Mouse (Mus musculus): ENCODE measurements around the gene Rnf34. TPM values are rescaled to one million over a fixed set of nuclear protein-coding genes. Genes with fewer than 3 reads are reported as not detected.

The Rnf34 gene
- polyA plus RNA-seq, 1 experiment from 2014 or later, result 32.4 TPM

GRCm38 (mm10) chr5:122880241-122880980, 30.6 kb downstream of the Rnf34 start:
- Histone ChIP-seq H3K27me3 (ENCODE audit: control insufficient read depth, insufficient read depth, low read length) (no peaks in the 10 kb centered on the region), H3K9me3 (replicated peaks; ENCODE audit: control insufficient read depth, low read length) (no peaks in the 10 kb centered on the region), H3K4me2 (no peak overlapping the region), H3K36me3 (ENCODE audit: control insufficient read depth, insufficient read depth, low read length) (peaks cover 18% of the 10 kb centered on the region; the same call in 1 of the 2 replicates), H3K4me1 (ENCODE audit: control insufficient read depth, insufficient read depth, low read length) (no peaks in the 10 kb centered on the region), H3K9ac (ENCODE audit: low read depth, low read length) (no peak overlapping the region), H3K27ac (ENCODE audit: low read depth, low read length) (no peak overlapping the region), H3K4me3 (ENCODE audit: low read depth, low read length) (no peak overlapping the region)
- no peak for ATAC-seq (replicated peaks; ENCODE audit: insufficient number of reproducible peaks, low FRiP score, low TSS enrichment)
- 90% methylated on average over 37 of the region's 37 CpGs for WGBS (ENCODE audit: insufficient replicate concordance)

DNA sequence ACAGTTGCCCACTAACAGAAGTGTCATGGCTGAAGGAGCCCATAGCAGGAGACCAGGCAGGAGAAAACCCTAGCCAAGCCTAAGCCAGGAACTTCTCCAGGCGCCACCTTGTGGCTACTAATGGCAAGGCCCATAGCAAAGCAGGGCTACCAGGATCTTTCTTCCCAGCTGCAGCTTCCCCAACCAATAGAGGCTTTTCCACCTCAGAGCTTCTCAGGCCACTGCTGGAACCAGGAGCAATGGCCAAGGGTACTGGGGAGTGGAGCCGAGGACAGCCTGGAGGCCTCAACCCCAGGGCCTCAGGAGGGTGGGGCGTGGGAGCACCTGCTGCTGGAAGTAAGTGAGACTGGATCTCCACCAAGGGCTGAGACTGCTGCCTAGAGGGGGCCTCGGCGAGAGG, 31.5 kb downstream of the Rnf34 start:
- H3K36me3 ChIP-seq (ENCODE audit: control insufficient read depth, insufficient read depth, low read length), result peaks cover 18% of the 10 kb centered on the region; the same call in 1 of the 2 replicates
- no peak for ATAC-seq (replicated peaks; ENCODE audit: insufficient number of reproducible peaks, low FRiP score, low TSS enrichment)

GRCm38 (mm10) chr5:122882256-122883050, 32.6 kb downstream of the Rnf34 start:
- Histone ChIP-seq H3K36me3 (ENCODE audit: control insufficient read depth, insufficient read depth, low read length) (peaks cover 18% of the 10 kb centered on the region; the same call in 1 of the 2 replicates), H3K27me3 (ENCODE audit: control insufficient read depth, insufficient read depth, low read length) (no peaks in the 10 kb centered on the region), H3K4me3 (ENCODE audit: low read depth, low read length) (no peak overlapping the region), H3K9me3 (replicated peaks; ENCODE audit: control insufficient read depth, low read length) (no peaks in the 10 kb centered on the region), H3K27ac (ENCODE audit: low read depth, low read length) (no peak overlapping the region), H3K9ac (ENCODE audit: low read depth, low read length) (no peak overlapping the region), H3K4me2 (no peak overlapping the region), H3K4me1 (ENCODE audit: control insufficient read depth, insufficient read depth, low read length) (peaks cover 2% of the 10 kb centered on the region; the same call in 1 of the 2 replicates)
- 90% methylated on average over 18 of the region's 18 CpGs for WGBS (ENCODE audit: insufficient replicate concordance)
- ATAC-seq (replicated peaks; ENCODE audit: insufficient number of reproducible peaks, low FRiP score, low TSS enrichment), result no peak

More for the DNA sequence above, 31.5 kb downstream of the Rnf34 start:
- 50% methylated on average over 5 of the region's 5 CpGs for WGBS (ENCODE audit: insufficient replicate concordance)
- Histone ChIP-seq H3K4me2 (no peak overlapping the region), H3K9ac (ENCODE audit: low read depth, low read length) (no peak overlapping the region), H3K9me3 (replicated peaks; ENCODE audit: control insufficient read depth, low read length) (no peaks in the 10 kb centered on the region), H3K4me1 (ENCODE audit: control insufficient read depth, insufficient read depth, low read length) (peaks cover 2% of the 10 kb centered on the region; the same call in 1 of the 2 replicates), H3K27me3 (ENCODE audit: control insufficient read depth, insufficient read depth, low read length) (no peaks in the 10 kb centered on the region), H3K4me3 (ENCODE audit: low read depth, low read length) (no peak overlapping the region), H3K27ac (ENCODE audit: low read depth, low read length) (no peak overlapping the region)

GRCm38 (mm10) chr5:122883237-122883636, 33.4 kb downstream of the Rnf34 start:
- 79% methylated on average over 9 of the region's 9 CpGs for WGBS (ENCODE audit: insufficient replicate concordance)
- peaks cover 11% of the 10 kb centered on the region; the same call in 1 of the 2 replicates for H3K36me3 ChIP-seq (ENCODE audit: control insufficient read depth, insufficient read depth, low read length)

GRCm38 (mm10) chr5:122883652-122884235, 33.9 kb downstream of the Rnf34 start:
- ATAC-seq (replicated peaks; ENCODE audit: insufficient number of reproducible peaks, low FRiP score, low TSS enrichment), result no peak
- no peaks in the 10 kb centered on the region for H3K9me3 ChIP-seq (replicated peaks; ENCODE audit: control insufficient read depth, low read length)
- H3K36me3 ChIP-seq (ENCODE audit: control insufficient read depth, insufficient read depth, low read length), result peaks cover 11% of the 10 kb centered on the region; the same call in 1 of the 2 replicates
- no peak overlapping the region for H3K4me3 ChIP-seq (ENCODE audit: low read depth, low read length)
- peaks cover 2% of the 10 kb centered on the region; the same call in 1 of the 2 replicates for H3K4me1 ChIP-seq (ENCODE audit: control insufficient read depth, insufficient read depth, low read length)
- H3K27ac ChIP-seq (ENCODE audit: low read depth, low read length), result no peak overlapping the region
- WGBS (ENCODE audit: insufficient replicate concordance), result 45% methylated on average over 2 of the region's 2 CpGs
- H3K9ac ChIP-seq (ENCODE audit: low read depth, low read length), result no peak overlapping the region
- H3K4me2 ChIP-seq, result no peak overlapping the region
- no peaks in the 10 kb centered on the region for H3K27me3 ChIP-seq (ENCODE audit: control insufficient read depth, insufficient read depth, low read length)

More at GRCm38 (mm10) chr5:122883237-122883636, 33.4 kb downstream of the Rnf34 start:
- H3K4me2 ChIP-seq, result no peak overlapping the region
- no peaks in the 10 kb centered on the region for H3K27me3 ChIP-seq (ENCODE audit: control insufficient read depth, insufficient read depth, low read length)
- no peak overlapping the region for H3K27ac ChIP-seq (ENCODE audit: low read depth, low read length)
- peaks cover 2% of the 10 kb centered on the region; the same call in 1 of the 2 replicates for H3K4me1 ChIP-seq (ENCODE audit: control insufficient read depth, insufficient read depth, low read length)
- ATAC-seq (replicated peaks; ENCODE audit: insufficient number of reproducible peaks, low FRiP score, low TSS enrichment), result no peak
- no peak overlapping the region for H3K9ac ChIP-seq (ENCODE audit: low read depth, low read length)
- H3K4me3 ChIP-seq (ENCODE audit: low read depth, low read length), result no peak overlapping the region
- H3K9me3 ChIP-seq (replicated peaks; ENCODE audit: control insufficient read depth, low read length), result no peaks in the 10 kb centered on the region

GRCm38 (mm10) chr5:122884594-122885348, 34.9 kb downstream of the Rnf34 start:
- 71% methylated on average over 7 of the region's 7 CpGs for WGBS (ENCODE audit: insufficient replicate concordance)
- Histone ChIP-seq H3K27ac (ENCODE audit: low read depth, low read length) (no peak overlapping the region), H3K4me3 (ENCODE audit: low read depth, low read length) (no peak overlapping the region), H3K9ac (ENCODE audit: low read depth, low read length) (no peak overlapping the region), H3K4me2 (no peak overlapping the region), H3K4me1 (ENCODE audit: control insufficient read depth, insufficient read depth, low read length) (peaks cover 2% of the 10 kb centered on the region; the same call in 1 of the 2 replicates), H3K9me3 (replicated peaks; ENCODE audit: control insufficient read depth, low read length) (no peaks in the 10 kb centered on the region), H3K36me3 (ENCODE audit: control insufficient read depth, insufficient read depth, low read length) (peaks cover 5% of the 10 kb centered on the region; the same call in 1 of the 2 replicates), H3K27me3 (ENCODE audit: control insufficient read depth, insufficient read depth, low read length) (no peaks in the 10 kb centered on the region)
- no peak for ATAC-seq (replicated peaks; ENCODE audit: insufficient number of reproducible peaks, low FRiP score, low TSS enrichment)

DNA sequence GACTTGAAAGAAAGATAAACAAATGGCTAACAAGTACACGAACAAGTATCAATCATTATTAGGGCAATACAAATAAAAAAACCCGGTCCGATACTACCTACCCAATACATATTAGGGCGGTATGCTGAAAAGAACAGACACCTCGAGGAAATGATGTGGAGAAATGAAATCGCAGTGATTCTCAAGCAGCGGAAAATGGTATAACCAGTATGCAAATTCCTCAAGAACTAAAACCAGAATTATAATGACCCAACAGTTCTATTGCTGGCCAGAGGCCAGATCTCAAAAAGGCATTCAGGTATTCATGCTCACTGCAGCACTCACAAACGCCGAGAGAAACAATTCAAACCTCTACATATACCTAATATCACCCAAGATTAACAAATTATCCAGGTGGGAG, 37.2 kb downstream of the Rnf34 start:
- no peaks in the 10 kb centered on the region for H3K27me3 ChIP-seq (ENCODE audit: control insufficient read depth, insufficient read depth, low read length)
- no peak overlapping the region for H3K27ac ChIP-seq (ENCODE audit: low read depth, low read length)
- H3K36me3 ChIP-seq (ENCODE audit: control insufficient read depth, insufficient read depth, low read length), result no peaks in the 10 kb centered on the region
- peaks cover 7% of the 10 kb centered on the region; the same call in 1 of the 2 replicates for H3K4me1 ChIP-seq (ENCODE audit: control insufficient read depth, insufficient read depth, low read length)
- WGBS (ENCODE audit: insufficient replicate concordance), result 91% methylated on average over 9 of the region's 9 CpGs
- no peak overlapping the region for H3K4me2 ChIP-seq
- no peak for ATAC-seq (replicated peaks; ENCODE audit: insufficient number of reproducible peaks, low FRiP score, low TSS enrichment)
- no peak overlapping the region for H3K9ac ChIP-seq (ENCODE audit: low read depth, low read length)
- H3K4me3 ChIP-seq (ENCODE audit: low read depth, low read length), result no peak overlapping the region
- H3K9me3 ChIP-seq (replicated peaks; ENCODE audit: control insufficient read depth, low read length), result no peaks in the 10 kb centered on the region
